Mouse (Mus musculus): Measurements from ENCODE around the gene Tmf1. TPM values are rescaled to one million over a fixed set of nuclear protein-coding genes. Genes with fewer than 3 reads are reported as not detected.
A peak's percentile ranks its signal among the peaks of the same experiment; 100 is the strongest.

The Tmf1 gene
- total and polyA plus RNA-seq, 3 experiments, result 2.7 to 43.6 (median 35.7) TPM

GRCm38 (mm10) chr6:97148383-97149251 lies 30.3 kb downstream of the Tmf1 start, which contains the start of gene Eogt:
Gene Eogt (minus strand): TSS chr6:97149182.
- H3K79me2 ChIP-seq (replicated peaks; ENCODE audit: control insufficient read depth, insufficient read depth, low read length), result no peaks in the 10 kb centered on the region
- intact Hi-C loops (cut with DNase I), result loop anchor here (2.0 to 10.0 kb wide), 4 partner anchors 30 to 374 kb away; partner anchors contain the start of genes Arl6ip5 and Tmf1
- TF ChIP-seq POLR2A (IDR thresholded peaks at IDR 0.05; ENCODE audit: insufficient read depth, low read depth, low read length) (0 out of 2 replicates have a peak, but pooled peaks have one; percentile 16), CTCF (IDR thresholded peaks at IDR 0.05) (peak; percentile 78), EP300 (IDR thresholded peaks at IDR 0.05; ENCODE audit: insufficient read depth, low read depth, low read length) (0 out of 2 replicates have a peak, but pooled peaks have one; percentile 41)

GRCm38 (mm10) chr6:97147755-97148382 lies 31.1 kb downstream of the Tmf1 start:
- TF ChIP-seq CTCF (IDR thresholded peaks at IDR 0.05) (no peak), POLR2A (IDR thresholded peaks at IDR 0.05; ENCODE audit: insufficient read depth, low read depth, low read length) (no peak), EP300 (IDR thresholded peaks at IDR 0.05; ENCODE audit: insufficient read depth, low read depth, low read length) (no peak)
- H3K4me3 ChIP-seq, result peak overlapping the region; percentile 87
- WGBS, result 6% methylated on average over 18 of the region's 18 CpGs
- intact Hi-C loops (cut with DNase I), result loop anchor here (2.0 to 10.0 kb wide), 4 partner anchors 31 to 374 kb away; partner anchors contain the start of genes Arl6ip5 and Tmf1
- DNase-seq, result peak; percentile 49 to 57
- H3K27ac ChIP-seq, result peak overlapping the region; percentile 96
- peaks cover 4% of the 10 kb centered on the region for H3K4me1 ChIP-seq (ENCODE audit: control insufficient read depth, insufficient read depth, low read length)
- H3K9ac ChIP-seq (ENCODE audit: low read depth, low read length), result peak overlapping the region; percentile 93
- H3K27me3 ChIP-seq (ENCODE audit: control insufficient read depth, insufficient read depth, low read length), result no peaks in the 10 kb centered on the region
- peaks cover 10% of the 10 kb centered on the region for H3K36me3 ChIP-seq (ENCODE audit: control insufficient read depth, insufficient read depth, low read length)
- no peaks in the 10 kb centered on the region for H3K79me2 ChIP-seq (replicated peaks; ENCODE audit: control insufficient read depth, insufficient read depth, low read length)

More at GRCm38 (mm10) chr6:97148383-97149251, 30.3 kb downstream of the Tmf1 start, which contains the start of gene Eogt:
- peak within 1 kb of the TSS; percentile 93 for H3K9ac ChIP-seq (ENCODE audit: low read depth, low read length)
- H3K4me3 ChIP-seq, result peak within 1 kb of the TSS; percentile 87
- peaks cover 4% of the 10 kb centered on the region for H3K4me1 ChIP-seq (ENCODE audit: control insufficient read depth, insufficient read depth, low read length)
- peak within 1 kb of the TSS; percentile 96 for H3K27ac ChIP-seq
- 1% methylated on average over 56 of the region's 56 CpGs for WGBS
- no peaks in the 10 kb centered on the region for H3K27me3 ChIP-seq (ENCODE audit: control insufficient read depth, insufficient read depth, low read length)
- DNase-seq, result peak; percentile 91 to 93
- H3K36me3 ChIP-seq (ENCODE audit: control insufficient read depth, insufficient read depth, low read length), result peaks cover 10% of the 10 kb centered on the region

- intact Hi-C loops (cut with DNase I), result loop anchor here (5.0 to 10.0 kb wide), 3 partner anchors 67 to 377 kb away; partner anchors contain the start of gene Arl6ip5
- Histone ChIP-seq H3K9ac (ENCODE audit: low read depth, low read length) (no peak overlapping the region), H3K27me3 (ENCODE audit: control insufficient read depth, insufficient read depth, low read length) (no peaks in the 10 kb centered on the region), H3K27ac (peak overlapping the region; percentile 0; the same call in 1 of the 2 replicates), H3K4me3 (no peak overlapping the region), H3K36me3 (ENCODE audit: control insufficient read depth, insufficient read depth, low read length) (peaks cover 10% of the 10 kb centered on the region), H3K79me2 (replicated peaks; ENCODE audit: control insufficient read depth, insufficient read depth, low read length) (no peaks in the 10 kb centered on the region), H3K4me1 (ENCODE audit: control insufficient read depth, insufficient read depth, low read length) (peaks cover 5% of the 10 kb centered on the region)
- DNase-seq, result peak; percentile 76 to 82
- no peak for TF ChIP-seq POLR2A (IDR thresholded peaks at IDR 0.05; ENCODE audit: insufficient read depth, low read depth, low read length)
- no peak for TF ChIP-seq EP300 (IDR thresholded peaks at IDR 0.05; ENCODE audit: insufficient read depth, low read depth, low read length)
- no peak for TF ChIP-seq CTCF (IDR thresholded peaks at IDR 0.05)
- 87% methylated on average over 7 of the region's 7 CpGs for WGBS
Observed at GRCm38 (mm10) chr6:97145156-97145555, 33.8 kb downstream of the Tmf1 start.

- no peaks in the 10 kb centered on the region for H3K79me2 ChIP-seq (replicated peaks; ENCODE audit: control insufficient read depth, insufficient read depth, low read length)
- WGBS, result 41% methylated on average over 7 of the region's 7 CpGs
- TF ChIP-seq EP300 (IDR thresholded peaks at IDR 0.05; ENCODE audit: insufficient read depth, low read depth, low read length) (no peak), CTCF (IDR thresholded peaks at IDR 0.05) (no peak), POLR2A (IDR thresholded peaks at IDR 0.05; ENCODE audit: insufficient read depth, low read depth, low read length) (no peak)
- peaks cover 5% of the 10 kb centered on the region for H3K4me1 ChIP-seq (ENCODE audit: control insufficient read depth, insufficient read depth, low read length)
- peak overlapping the region; percentile 13; the same call in 1 of the 2 replicates for H3K27ac ChIP-seq
- no peak overlapping the region for H3K9ac ChIP-seq (ENCODE audit: low read depth, low read length)
- H3K27me3 ChIP-seq (ENCODE audit: control insufficient read depth, insufficient read depth, low read length), result no peaks in the 10 kb centered on the region
- H3K4me3 ChIP-seq, result no peak overlapping the region
- intact Hi-C loops (cut with DNase I), result loop anchor here (10.0 kb wide), 1 partner anchor 270 kb away; no protein-coding TSS in a partner anchor
- DNase-seq, result peak; percentile 31 to 49
- peaks cover 10% of the 10 kb centered on the region for H3K36me3 ChIP-seq (ENCODE audit: control insufficient read depth, insufficient read depth, low read length)
Observed at GRCm38 (mm10) chr6:97144359-97144758, 34.6 kb downstream of the Tmf1 start.

GRCm38 (mm10) chr6:97142611-97143010 lies 36.3 kb downstream of the Tmf1 start:
- H3K79me2 ChIP-seq (replicated peaks; ENCODE audit: control insufficient read depth, insufficient read depth, low read length), result no peaks in the 10 kb centered on the region
- WGBS, result 65% methylated on average over 8 of the region's 8 CpGs
- peaks cover 5% of the 10 kb centered on the region for H3K4me1 ChIP-seq (ENCODE audit: control insufficient read depth, insufficient read depth, low read length)
- peaks cover 10% of the 10 kb centered on the region for H3K36me3 ChIP-seq (ENCODE audit: control insufficient read depth, insufficient read depth, low read length)
- no peak overlapping the region for H3K4me3 ChIP-seq
- TF ChIP-seq POLR2A (IDR thresholded peaks at IDR 0.05; ENCODE audit: insufficient read depth, low read depth, low read length) (no peak), EP300 (IDR thresholded peaks at IDR 0.05; ENCODE audit: insufficient read depth, low read depth, low read length) (no peak), CTCF (IDR thresholded peaks at IDR 0.05) (no peak)
- H3K9ac ChIP-seq (ENCODE audit: low read depth, low read length), result no peak overlapping the region
- peak in 1 of 2 experiments; percentile 10 for DNase-seq
- intact Hi-C loops (cut with DNase I), result loop anchor here (10.0 kb wide), 1 partner anchor 272 kb away; no protein-coding TSS in a partner anchor
- H3K27ac ChIP-seq, result no peak overlapping the region; the same call in 1 of the 2 replicates
- no peaks in the 10 kb centered on the region for H3K27me3 ChIP-seq (ENCODE audit: control insufficient read depth, insufficient read depth, low read length)
